Mouse (Mus musculus): ENCODE results near the gene Hpgd.
"Not testable (repeated sequence)": the region's sequence is repeated elsewhere in the genome, so short reads cannot be mapped to it uniquely, and the experiment has no call there.

The Hpgd gene

DNA sequence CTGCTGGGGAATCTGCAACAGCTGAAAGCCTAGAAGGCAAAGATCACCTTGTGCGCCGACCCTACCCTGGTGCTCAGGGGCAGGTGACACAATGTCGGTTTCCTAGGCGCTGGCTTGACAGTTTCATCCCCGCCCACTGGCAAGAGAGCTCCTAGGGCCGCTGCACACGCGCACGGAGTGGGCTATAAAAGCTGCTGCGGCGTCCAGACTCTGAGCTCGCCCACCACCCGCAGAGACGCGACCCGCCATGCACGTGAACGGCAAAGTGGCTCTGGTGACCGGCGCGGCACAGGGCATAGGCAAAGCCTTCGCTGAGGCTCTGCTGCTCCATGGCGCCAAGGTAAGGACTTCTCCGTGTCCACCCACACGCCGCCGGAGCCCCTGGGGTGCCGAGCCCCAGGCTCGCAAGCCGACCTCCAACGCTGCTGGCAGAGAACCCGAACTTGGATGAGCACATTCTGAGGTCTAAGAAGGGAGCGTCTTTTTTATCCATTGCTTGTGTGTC, at the start of gene Hpgd:
Hpgd (plus strand) TSS at position 213 of the 505 bp plus-strand sequence.
- peak; percentile 47 for DNase-seq

- not testable (repeated sequence) for DNase-seq
Measured at GRCm38 (mm10) chr8:56251728-56252127, 42.7 kb upstream of the Hpgd start.

DNA sequence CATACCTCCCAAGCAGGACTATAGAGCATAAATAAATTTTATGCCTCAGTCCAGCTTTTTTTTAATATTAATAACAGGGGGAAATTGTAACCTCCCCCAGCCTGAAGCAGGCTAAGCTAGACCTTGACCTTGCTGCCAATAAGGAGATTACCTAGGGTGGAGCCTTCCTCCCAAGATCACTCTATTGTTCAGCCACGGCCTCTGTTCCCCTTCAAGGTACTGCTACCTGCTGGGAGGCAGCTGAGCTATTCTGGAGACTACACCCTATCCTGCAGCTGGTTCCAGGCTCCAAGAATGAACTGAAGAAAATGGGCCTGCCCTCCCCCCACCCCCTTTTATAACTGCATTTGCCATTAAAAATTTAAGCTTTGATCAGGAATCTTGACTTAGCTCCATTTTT, 42.1 kb upstream of the Hpgd start:
- no peak for DNase-seq

DNA sequence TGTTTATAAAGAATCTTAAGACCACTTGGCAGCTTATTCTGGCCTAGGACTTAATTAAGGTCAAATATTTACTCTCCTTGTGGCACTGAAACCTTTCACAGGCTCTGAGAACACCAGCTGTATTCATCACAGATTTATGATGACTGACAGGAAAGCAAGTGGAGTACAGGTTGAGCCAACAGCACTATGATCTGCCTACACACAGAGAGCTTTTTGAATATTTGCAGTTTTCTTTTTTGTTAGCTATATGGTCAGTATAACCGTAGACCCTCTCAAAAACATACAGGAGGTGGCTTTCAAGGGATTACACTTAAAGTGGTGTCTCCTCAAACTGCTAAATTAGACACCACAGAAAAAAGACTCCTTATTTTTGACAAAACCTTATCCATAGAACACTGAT, 33.2 kb upstream of the Hpgd start:
- no peak for DNase-seq

DNA sequence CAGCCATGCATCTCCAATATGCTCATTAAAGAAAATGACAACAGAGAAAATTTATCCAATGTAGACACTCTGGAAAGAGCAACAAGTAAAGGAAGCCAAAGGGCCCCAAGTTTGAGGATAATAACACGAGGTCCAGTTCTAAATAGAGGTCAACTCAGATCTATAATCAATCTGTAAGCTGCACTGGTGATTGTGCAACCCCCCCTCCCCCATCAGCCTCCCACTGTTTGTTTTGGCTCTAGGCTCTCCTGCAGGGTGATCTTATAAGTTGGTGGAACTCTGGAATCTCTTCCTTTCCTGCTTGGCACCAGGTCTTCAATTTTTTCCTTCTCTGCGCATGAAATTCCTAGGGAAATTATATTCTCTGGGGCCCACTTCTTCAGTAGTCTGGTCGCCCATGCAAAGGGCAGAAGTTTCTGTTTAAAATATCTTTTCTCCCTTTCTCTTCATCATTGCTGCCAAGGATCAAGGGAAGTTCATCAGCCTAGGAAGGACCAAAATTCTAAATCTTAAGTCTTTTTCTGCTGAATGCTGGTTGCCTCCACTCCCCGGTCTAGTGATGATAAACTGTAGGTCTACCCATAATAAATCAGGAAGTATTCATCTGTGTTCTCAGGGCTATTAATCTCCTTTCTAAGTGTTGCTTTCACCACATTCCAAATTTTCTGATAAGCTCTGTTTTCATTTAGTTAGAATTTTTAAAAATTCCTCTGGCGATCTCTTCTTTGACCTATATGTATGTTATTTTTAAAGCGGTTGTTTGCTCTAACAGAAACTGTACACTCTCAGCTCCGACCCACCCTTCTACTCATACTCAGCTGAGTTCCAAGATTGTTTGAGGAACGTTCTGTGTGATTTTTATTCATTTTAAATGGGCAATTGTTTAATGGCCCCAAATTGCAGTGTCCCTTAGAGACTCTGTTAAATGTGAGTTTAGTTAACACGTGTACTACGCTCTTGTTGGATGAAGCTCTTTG, 24.4 kb upstream of the Hpgd start:
- peak; percentile 26 for DNase-seq

DNA sequence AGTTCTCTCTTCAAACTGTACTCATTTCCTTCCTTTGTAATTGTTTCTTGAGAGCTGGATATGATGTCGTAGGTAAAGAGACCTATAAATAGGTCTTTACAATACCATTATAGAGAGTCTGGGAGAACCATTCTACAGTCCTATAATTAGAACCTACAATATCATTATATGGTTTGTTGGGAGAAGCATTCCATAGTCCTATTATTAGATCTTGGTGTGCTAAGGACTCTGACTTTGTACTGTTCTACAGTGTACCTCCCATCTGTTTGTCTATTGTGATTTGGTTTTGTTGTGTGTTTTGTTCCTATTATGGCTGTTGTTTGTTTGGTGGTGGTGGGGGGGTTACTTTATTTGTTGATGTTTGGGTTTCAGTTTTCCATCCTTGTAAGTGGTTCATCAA, 21.5 kb upstream of the Hpgd start:
- no peak for DNase-seq

- DNase-seq = no peak
Measured at GRCm38 (mm10) chr8:56275316-56275715, 19.1 kb upstream of the Hpgd start.

DNA sequence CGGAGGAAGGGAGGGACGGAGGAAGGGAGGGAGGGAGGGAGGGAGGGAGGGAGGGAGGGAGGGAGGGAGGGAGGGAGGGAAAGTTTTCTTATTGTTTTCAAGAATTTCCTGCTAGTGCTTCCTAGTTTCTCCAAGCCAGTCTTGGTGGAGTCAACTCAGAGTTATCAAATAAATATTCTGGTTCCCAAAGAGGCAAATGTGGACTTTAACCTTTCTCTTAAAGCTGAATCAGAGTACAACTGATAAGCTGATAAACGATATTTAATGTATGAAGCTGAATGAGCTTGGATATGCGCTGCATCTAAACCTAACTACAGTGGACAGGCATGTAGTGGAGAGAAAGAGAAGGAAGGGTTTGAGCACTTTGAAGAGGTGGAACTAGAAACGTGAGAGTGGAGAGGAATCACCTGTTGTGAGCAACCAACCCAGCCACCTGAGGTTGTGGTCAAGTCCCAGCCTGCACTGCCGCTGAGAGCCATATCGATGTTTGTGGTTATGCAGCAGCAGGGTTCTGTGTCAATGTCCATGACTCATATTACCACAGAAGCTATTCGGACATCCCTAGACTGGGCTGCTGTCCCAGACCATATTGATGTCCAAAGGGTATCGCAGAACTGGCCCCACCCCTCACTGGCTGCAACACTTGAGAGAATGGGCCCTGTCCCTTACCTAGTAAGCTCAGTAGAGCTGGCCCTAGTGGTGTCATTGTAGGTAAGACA, 16.4 kb upstream of the Hpgd start:
- DNase-seq = no peak

- no peak for DNase-seq
Measured at GRCm38 (mm10) chr8:56278545-56279063, 15.8 kb upstream of the Hpgd start.

DNA sequence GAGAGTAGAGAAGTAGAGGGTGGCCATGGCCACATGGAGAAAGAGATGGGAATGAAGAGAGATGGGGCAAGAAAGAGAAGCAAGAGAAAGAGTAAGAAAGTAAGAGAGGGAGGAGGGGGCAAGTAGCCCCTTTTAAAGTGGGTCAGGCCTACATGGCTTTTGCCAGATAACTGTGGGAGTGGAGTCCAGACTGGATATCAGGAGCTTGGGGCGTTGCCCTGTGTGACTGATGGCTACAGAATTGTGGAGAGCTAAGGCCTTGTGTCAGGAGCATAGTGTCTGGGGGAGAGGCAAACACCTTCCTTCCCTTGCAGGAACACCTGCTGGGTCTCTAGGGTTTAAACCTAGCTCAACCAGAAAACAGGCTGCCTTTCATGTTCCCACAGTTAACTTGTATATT, 10.4 kb upstream of the Hpgd start:
- no peak for DNase-seq

- no peak for DNase-seq
Measured at GRCm38 (mm10) chr8:56284957-56285356, 9.4 kb upstream of the Hpgd start.

DNA sequence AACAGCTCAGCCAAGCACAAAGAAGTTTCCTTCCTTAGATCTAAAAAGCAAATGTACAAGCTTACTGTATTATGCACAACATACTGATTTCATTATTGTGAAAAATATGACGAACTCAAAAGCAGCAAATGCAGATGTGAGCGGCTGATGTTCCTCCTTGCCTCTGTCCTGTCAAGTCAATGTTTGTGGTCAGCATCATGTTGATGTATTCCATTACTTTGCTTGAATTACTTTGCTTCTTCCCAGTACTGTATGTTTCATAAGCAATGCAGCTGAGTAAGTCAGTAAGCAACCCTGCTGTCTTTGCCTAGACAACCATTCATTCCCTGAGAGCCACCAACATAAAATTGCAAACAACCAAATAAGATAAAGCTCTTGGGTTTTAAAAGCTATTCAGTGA, 7.7 kb upstream of the Hpgd start:
- DNase-seq = no peak

- DNase-seq = no peak
Measured at GRCm38 (mm10) chr8:56287370-56288072, 6.9 kb upstream of the Hpgd start.

DNA sequence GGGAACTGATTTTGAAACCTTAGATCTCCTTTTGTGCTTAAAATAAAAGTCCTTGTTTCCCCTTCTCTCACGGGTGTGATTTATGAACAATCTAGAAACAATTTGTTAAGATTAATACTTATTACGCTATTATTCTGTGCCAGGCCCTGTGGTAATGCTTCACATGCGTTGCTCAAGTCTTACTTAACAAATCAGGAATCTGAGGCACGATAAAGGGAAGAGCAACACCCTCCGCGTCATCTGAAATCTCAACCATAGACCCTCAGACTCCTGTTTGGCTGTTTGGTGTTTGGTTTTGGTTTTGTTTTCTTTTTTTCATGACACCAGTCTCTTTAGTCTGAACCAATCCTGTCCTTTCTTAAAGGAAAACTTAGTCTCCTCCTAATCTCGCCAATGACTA, 2.1 kb upstream of the Hpgd start:
- DNase-seq = no peak

GRCm38 (mm10) chr8:56293480-56293879, 905 bp upstream of the Hpgd start:
- no peak for DNase-seq

- DNase-seq = no peak
Measured at GRCm38 (mm10) chr8:56294886-56295555, 636 bp downstream of the Hpgd start.

- DNase-seq = no peak
Measured at GRCm38 (mm10) chr8:56299421-56299820, 5.0 kb downstream of the Hpgd start.

- not testable (repeated sequence) for DNase-seq
Measured at GRCm38 (mm10) chr8:56301303-56301702, 6.9 kb downstream of the Hpgd start.

- DNase-seq = no peak
Measured at GRCm38 (mm10) chr8:56304595-56304994, 10.2 kb downstream of the Hpgd start.

- no peak for DNase-seq
Measured at GRCm38 (mm10) chr8:56313622-56314021, 19.2 kb downstream of the Hpgd start.

- DNase-seq = no peak
Measured at GRCm38 (mm10) chr8:56315189-56315588, 20.8 kb downstream of the Hpgd start.

DNA sequence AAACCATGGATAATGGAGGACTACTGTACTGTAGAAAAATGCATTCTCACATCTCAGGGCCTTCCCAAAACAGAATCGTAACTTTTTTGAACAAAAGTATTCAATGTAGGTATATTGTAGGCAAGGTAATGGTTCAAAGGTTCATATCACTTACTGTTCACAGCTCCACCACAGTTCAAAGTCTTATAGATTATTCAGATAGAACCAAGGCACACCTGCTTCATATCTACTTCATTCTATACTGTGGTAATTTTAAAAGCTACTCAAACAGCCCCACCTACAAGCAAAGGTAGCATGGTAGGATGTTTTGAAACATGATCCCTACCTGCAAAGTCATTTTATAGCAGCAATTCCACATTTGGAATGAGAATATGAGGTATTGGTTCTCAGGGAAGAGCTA, 28.9 kb downstream of the Hpgd start:
- DNase-seq = no peak

Measured in liver (tissue).